Mouse (Mus musculus): ENCODE measurements around the gene Reck. TPM values are rescaled to one million over a fixed set of nuclear protein-coding genes. Genes with fewer than 3 reads are reported as not detected.

The Reck gene
- polyA plus RNA-seq (2016; fragmentation: Nextera tagmentation; extraction: Ambion mirVana), result 26.9 and 33.1 TPM in 2 replicates

GRCm38 (mm10) chr4:43875160-43875918 is at the start of gene Reck:
Reck (plus strand) TSS chr4:43875530.
- Histone ChIP-seq H3K9ac (replicated peaks) (peak within 1 kb of the TSS; percentile 87), H3K9me3 (no peaks in the 10 kb centered on the region), H3K27me3 (no peaks in the 10 kb centered on the region), H3K4me3 (replicated peaks) (peak within 1 kb of the TSS; percentile 88), H3K36me3 (no peaks in the 10 kb centered on the region), H3K4me1 (replicated peaks) (peaks cover 31% of the 10 kb centered on the region), H3K27ac (peak within 1 kb of the TSS; percentile 83), H3K4me2 (peak within 1 kb of the TSS; percentile 90)
- WGBS, result under 1% methylated on average over 73 of the region's 73 CpGs
- ATAC-seq (ENCODE audit: insufficient number of reproducible peaks, insufficient read depth, low FRiP score, low TSS enrichment, low read depth), result peak; percentile 89

GRCm38 (mm10) chr4:43828806-43829205 is 46.5 kb upstream of the Reck start:
- no peak overlapping the region for H3K4me2 ChIP-seq
- no peak overlapping the region for H3K9ac ChIP-seq (replicated peaks)
- no peak for ATAC-seq (ENCODE audit: insufficient number of reproducible peaks, insufficient read depth, low FRiP score, low TSS enrichment, low read depth)
- no peaks in the 10 kb centered on the region for H3K9me3 ChIP-seq
- H3K4me3 ChIP-seq (replicated peaks), result no peak overlapping the region
- WGBS, result 79% methylated on average over 4 of the region's 4 CpGs
- H3K27me3 ChIP-seq, result no peaks in the 10 kb centered on the region
- H3K36me3 ChIP-seq, result no peaks in the 10 kb centered on the region
- H3K27ac ChIP-seq, result no peak overlapping the region
- peaks cover 3% of the 10 kb centered on the region; the same call in 1 of the 2 replicates for H3K4me1 ChIP-seq (replicated peaks)

GRCm38 (mm10) chr4:43832031-43832430 is 43.3 kb upstream of the Reck start:
- 73% methylated on average over 5 of the region's 5 CpGs for WGBS
- Histone ChIP-seq H3K4me1 (replicated peaks) (no peaks in the 10 kb centered on the region), H3K27me3 (no peaks in the 10 kb centered on the region), H3K4me3 (replicated peaks) (no peak overlapping the region), H3K36me3 (no peaks in the 10 kb centered on the region), H3K4me2 (no peak overlapping the region), H3K9me3 (no peaks in the 10 kb centered on the region), H3K9ac (replicated peaks) (no peak overlapping the region), H3K27ac (no peak overlapping the region)
- no peak for ATAC-seq (ENCODE audit: insufficient number of reproducible peaks, insufficient read depth, low FRiP score, low TSS enrichment, low read depth)

- Histone ChIP-seq H3K9me3 (no peaks in the 10 kb centered on the region), H3K27ac (no peak overlapping the region), H3K36me3 (no peaks in the 10 kb centered on the region), H3K4me3 (replicated peaks) (no peak overlapping the region), H3K9ac (replicated peaks) (no peak overlapping the region), H3K4me1 (replicated peaks) (no peaks in the 10 kb centered on the region), H3K27me3 (no peaks in the 10 kb centered on the region), H3K4me2 (no peak overlapping the region)
- no peak for ATAC-seq (ENCODE audit: insufficient number of reproducible peaks, insufficient read depth, low FRiP score, low TSS enrichment, low read depth)
- 79% methylated on average over 5 of the region's 5 CpGs for WGBS
Observed at GRCm38 (mm10) chr4:43833752-43834151, 41.6 kb upstream of the Reck start.

GRCm38 (mm10) chr4:43834749-43835148 is 40.6 kb upstream of the Reck start:
- Histone ChIP-seq H3K9ac (replicated peaks) (no peak overlapping the region), H3K27ac (no peak overlapping the region), H3K4me2 (no peak overlapping the region), H3K27me3 (no peaks in the 10 kb centered on the region), H3K36me3 (no peaks in the 10 kb centered on the region), H3K4me1 (replicated peaks) (no peaks in the 10 kb centered on the region), H3K4me3 (replicated peaks) (no peak overlapping the region), H3K9me3 (no peaks in the 10 kb centered on the region)
- no peak for ATAC-seq (ENCODE audit: insufficient number of reproducible peaks, insufficient read depth, low FRiP score, low TSS enrichment, low read depth)
- 77% methylated on average over 4 of the region's 4 CpGs for WGBS

GRCm38 (mm10) chr4:43838326-43838725 is 37.0 kb upstream of the Reck start:
- H3K4me1 ChIP-seq (replicated peaks), result no peaks in the 10 kb centered on the region
- peaks cover 8% of the 10 kb centered on the region; the same call in 1 of the 2 replicates for H3K9me3 ChIP-seq
- H3K9ac ChIP-seq (replicated peaks), result no peak overlapping the region
- ATAC-seq (ENCODE audit: insufficient number of reproducible peaks, insufficient read depth, low FRiP score, low TSS enrichment, low read depth), result no peak
- H3K27me3 ChIP-seq, result no peaks in the 10 kb centered on the region
- H3K36me3 ChIP-seq, result no peaks in the 10 kb centered on the region
- H3K4me2 ChIP-seq, result no peak overlapping the region
- no peak overlapping the region for H3K4me3 ChIP-seq (replicated peaks)
- H3K27ac ChIP-seq, result no peak overlapping the region
- WGBS, result 63% methylated on average over 3 of the region's 3 CpGs

GRCm38 (mm10) chr4:43840101-43840500 is 35.2 kb upstream of the Reck start, which contains the start of gene Olfr157:
Olfr157 (minus strand) TSS chr4:43840201.
- no peaks in the 10 kb centered on the region for H3K27me3 ChIP-seq
- ATAC-seq (ENCODE audit: insufficient number of reproducible peaks, insufficient read depth, low FRiP score, low TSS enrichment, low read depth), result no peak
- 74% methylated on average over 1 of the region's 1 CpGs for WGBS
- H3K4me2 ChIP-seq, result no peak within 1 kb of the TSS
- H3K27ac ChIP-seq, result no peak within 1 kb of the TSS
- no peaks in the 10 kb centered on the region for H3K4me1 ChIP-seq (replicated peaks)
- peaks cover 10% of the 10 kb centered on the region; the same call in 1 of the 2 replicates for H3K9me3 ChIP-seq
- no peak within 1 kb of the TSS for H3K4me3 ChIP-seq (replicated peaks)
- no peak within 1 kb of the TSS for H3K9ac ChIP-seq (replicated peaks)
- H3K36me3 ChIP-seq, result no peaks in the 10 kb centered on the region

GRCm38 (mm10) chr4:43851265-43851664 is 24.1 kb upstream of the Reck start, which contains the start of gene Olfr155:
Olfr155 (plus strand) TSS chr4:43851565.
- Histone ChIP-seq H3K9me3 (no peaks in the 10 kb centered on the region), H3K9ac (replicated peaks) (no peak within 1 kb of the TSS), H3K27ac (no peak within 1 kb of the TSS), H3K4me3 (replicated peaks) (no peak within 1 kb of the TSS), H3K36me3 (no peaks in the 10 kb centered on the region), H3K4me2 (no peak within 1 kb of the TSS), H3K4me1 (replicated peaks) (no peaks in the 10 kb centered on the region), H3K27me3 (0 out of 2 replicates have a peak, but pooled peaks cover 2% of the 10 kb centered on the region)
- 84% methylated on average over 6 of the region's 6 CpGs for WGBS
- ATAC-seq (ENCODE audit: insufficient number of reproducible peaks, insufficient read depth, low FRiP score, low TSS enrichment, low read depth), result no peak

- no peak overlapping the region for H3K9ac ChIP-seq (replicated peaks)
- no peaks in the 10 kb centered on the region for H3K27me3 ChIP-seq
- no peaks in the 10 kb centered on the region for H3K9me3 ChIP-seq
- no peaks in the 10 kb centered on the region for H3K4me1 ChIP-seq (replicated peaks)
- ATAC-seq (ENCODE audit: insufficient number of reproducible peaks, insufficient read depth, low FRiP score, low TSS enrichment, low read depth), result no peak
- WGBS, result 69% methylated on average over 8 of the region's 8 CpGs
- no peaks in the 10 kb centered on the region for H3K36me3 ChIP-seq
- no peak overlapping the region for H3K27ac ChIP-seq
- no peak overlapping the region for H3K4me3 ChIP-seq (replicated peaks)
- H3K4me2 ChIP-seq, result no peak overlapping the region
Observed at GRCm38 (mm10) chr4:43854101-43854500, 21.2 kb upstream of the Reck start.

- H3K36me3 ChIP-seq, result no peaks in the 10 kb centered on the region
- H3K9ac ChIP-seq (replicated peaks), result no peak overlapping the region
- H3K9me3 ChIP-seq, result no peaks in the 10 kb centered on the region
- H3K27ac ChIP-seq, result no peak overlapping the region
- 82% methylated on average over 10 of the region's 10 CpGs for WGBS
- no peak overlapping the region for H3K4me2 ChIP-seq
- H3K4me1 ChIP-seq (replicated peaks), result no peaks in the 10 kb centered on the region
- no peaks in the 10 kb centered on the region for H3K27me3 ChIP-seq
- no peak overlapping the region for H3K4me3 ChIP-seq (replicated peaks)
- no peak for ATAC-seq (ENCODE audit: insufficient number of reproducible peaks, insufficient read depth, low FRiP score, low TSS enrichment, low read depth)
Observed at GRCm38 (mm10) chr4:43859886-43860285, 15.4 kb upstream of the Reck start.

- Histone ChIP-seq H3K4me2 (no peak overlapping the region), H3K27me3 (no peaks in the 10 kb centered on the region), H3K4me1 (replicated peaks) (no peaks in the 10 kb centered on the region), H3K27ac (no peak overlapping the region), H3K4me3 (replicated peaks) (no peak overlapping the region), H3K9me3 (no peaks in the 10 kb centered on the region), H3K36me3 (no peaks in the 10 kb centered on the region), H3K9ac (replicated peaks) (no peak overlapping the region)
- 17% methylated on average over 14 of the region's 14 CpGs for WGBS
- ATAC-seq (ENCODE audit: insufficient number of reproducible peaks, insufficient read depth, low FRiP score, low TSS enrichment, low read depth), result no peak
Observed at GRCm38 (mm10) chr4:43860744-43861519, 14.4 kb upstream of the Reck start.

Data from limb, embryonic 12.5 days (tissue).